In genomic region chr11:72983283-72983682, GRCm38 (mm10) we compare ENCODE assay signal across 10 mouse cellular contexts. TPM values are rescaled to one million over a fixed set of nuclear protein-coding genes. Genes with fewer than 3 reads are reported as not detected.
DNase-seq lines count a peak whose midpoint lies in the region; ATAC-seq and TF ChIP-seq lines count a peak whose summit lies in the region.
"Had no signal": no experiment of that assay in that cellular context is flagged by ENCODE, and none has a peak within 500 bp of the region (broad histone marks: within the 10 kb centered on the region; RNA-seq: fewer than 3 reads in every experiment).

No protein-coding gene starts in this region.

- peak; percentile 61 for TF ChIP-seq CTCF in liver, adult 2 months (IDR thresholded peaks at IDR 0.05; ENCODE audit: low read depth, low read length)
- TF ChIP-seq CTCF in ES-Bruce4 (IDR thresholded peaks at IDR 0.05; ENCODE audit: low read depth, low read length), result peak; percentile 71

- H3K27me3 ChIP-seq in liver, adult 2 months (ENCODE audit: control insufficient read depth, insufficient read depth, low read length), result no peaks in the 10 kb centered on the region
- H3K27me3 ChIP-seq in liver, embryonic 12.5 days (replicated peaks), result no peaks in the 10 kb centered on the region
- H3K27me3 ChIP-seq in ES-Bruce4 (ENCODE audit: control insufficient read depth, insufficient read depth, low read length, poor library complexity, severe bottlenecking), result no peaks in the 10 kb centered on the region

- no peaks in the 10 kb centered on the region for H3K9me3 ChIP-seq in liver, embryonic 12.5 days (replicated peaks)
- no peaks in the 10 kb centered on the region for H3K9me3 ChIP-seq in ES-Bruce4 (replicated peaks; ENCODE audit: control insufficient read depth, insufficient read depth, low read length, poor library complexity, severe bottlenecking)
- H3K9me3 ChIP-seq: midbrain, embryonic 10.5 days had no signal

- no peak overlapping the region for H3K27ac ChIP-seq in liver, adult 2 months (replicated peaks; ENCODE audit: insufficient read depth, low read depth, low read length)
- no peak overlapping the region for H3K27ac ChIP-seq in liver, embryonic 12.5 days
- no peak overlapping the region for H3K27ac ChIP-seq in ES-Bruce4 (ENCODE audit: insufficient read depth, low read length)
- H3K27ac ChIP-seq: midbrain, embryonic 10.5 days had no signal

- no peak for TF ChIP-seq POLR2A in liver, adult 2 months (IDR thresholded peaks at IDR 0.05; ENCODE audit: extremely low read depth, insufficient read depth, low read length)
- TF ChIP-seq POLR2A in ES-Bruce4 (IDR thresholded peaks at IDR 0.05; ENCODE audit: insufficient read depth, low read length), result no peak

- ATAC-seq in liver, embryonic 12.5 days, result no peak; the same call in 1 of the 2 replicates
- ATAC-seq: hindbrain, embryonic 16.5 days had no signal

- no peak overlapping the region for H3K9ac ChIP-seq in liver, adult 2 months (ENCODE audit: low read depth, low read length)
- no peak overlapping the region for H3K9ac ChIP-seq in liver, embryonic 12.5 days
- no peak overlapping the region for H3K9ac ChIP-seq in ES-Bruce4 (ENCODE audit: low read depth, poor library complexity, severe bottlenecking)

- TF ChIP-seq EP300 in ES-Bruce4 (IDR thresholded peaks at IDR 0.05; ENCODE audit: insufficient read depth, low read depth, low read length), result no peak

- DNase-seq in embryo, embryonic 10.5 days (ENCODE audit: low spot score), result peak; percentile 23
- DNase-seq in embryo, embryonic 10 days (ENCODE audit: low spot score), result no peak
- no peak for DNase-seq in liver, adult 2 months (ENCODE audit: extremely low read depth, low read depth, low spot score)
- DNase-seq in kidney, postnatal 4 days, result peak; percentile 40 to 58
- no peak for DNase-seq in ovary, postnatal 36 days (ENCODE audit: low spot score)
- no peak for DNase-seq in cerebellum, adult 8-10 months

- H3K4me3 ChIP-seq in liver, adult 2 months (ENCODE audit: insufficient read depth, low read depth, low read length), result no peak overlapping the region
- no peak overlapping the region for H3K4me3 ChIP-seq in liver, embryonic 12.5 days
- H3K4me3 ChIP-seq in ES-Bruce4 (ENCODE audit: low read depth, low read length), result no peak overlapping the region
- H3K4me3 ChIP-seq: midbrain, embryonic 10.5 days had no signal

- H3K4me1 ChIP-seq in liver, adult 2 months (ENCODE audit: control insufficient read depth, insufficient read depth, low read length), result no peaks in the 10 kb centered on the region
- peaks cover 11% of the 10 kb centered on the region for H3K4me1 ChIP-seq in liver, embryonic 12.5 days
- H3K4me1 ChIP-seq in ES-Bruce4 (ENCODE audit: control insufficient read depth, insufficient read depth, low read length), result no peaks in the 10 kb centered on the region
- H3K4me1 ChIP-seq: midbrain, embryonic 10.5 days had no signal

- 48% methylated on average over 5 of the region's 5 CpGs for WGBS in liver, adult 2 months
- WGBS in liver, embryonic 12.5 days (ENCODE audit: insufficient replicate concordance), result 60% methylated on average over 5 of the region's 5 CpGs

- H3K79me2 ChIP-seq in liver, adult 2 months (ENCODE audit: control insufficient read depth, insufficient read depth, low read length), result no peaks in the 10 kb centered on the region

- no peaks in the 10 kb centered on the region for H3K36me3 ChIP-seq in liver, adult 2 months (ENCODE audit: control insufficient read depth, insufficient read depth, low read length)
- H3K36me3 ChIP-seq in liver, embryonic 12.5 days, result no peaks in the 10 kb centered on the region
- no peaks in the 10 kb centered on the region for H3K36me3 ChIP-seq in ES-Bruce4 (ENCODE audit: control insufficient read depth, insufficient read depth, low read length, poor library complexity, severe bottlenecking)
- H3K36me3 ChIP-seq: midbrain, embryonic 10.5 days had no signal

- no peak overlapping the region for H3K4me2 ChIP-seq in liver, embryonic 12.5 days

RNA-seq across cellular contexts. Expression of gene P2rx1, which starts 15.6 kb away (rescaled TPM):
- 0.28 and 0.34 TPM in 2 replicates for total RNA-seq in liver, adult 2 months (2014; rRNA removed)
- polyA plus RNA-seq in liver, adult 2 months (2012; rRNA removed), result 0.11 and 0.12 TPM in 2 replicates
- polyA plus RNA-seq in liver, embryonic 12.5 days (2016; fragmentation: Nextera tagmentation; extraction: Ambion mirVana), result 12.7 and 15.0 TPM in 2 replicates
- polyA plus RNA-seq in ES-Bruce4 (2011; ENCODE audit: insufficient read depth, insufficient read length, low read depth, missing spikeins), result not detected in 2 replicates

RNA-seq across cellular contexts. Expression of gene Atp2a3, which starts 22.3 kb away (rescaled TPM):
- total RNA-seq in liver, adult 2 months (2014; rRNA removed), result 0.46 and 1.3 TPM in 2 replicates
- 1.8 and 2.8 TPM in 2 replicates for polyA plus RNA-seq in liver, adult 2 months (2012; rRNA removed)
- polyA plus RNA-seq in liver, embryonic 12.5 days (2016; fragmentation: Nextera tagmentation; extraction: Ambion mirVana), result 17.5 and 18.9 TPM in 2 replicates
- polyA plus RNA-seq in ES-Bruce4 (2011; ENCODE audit: insufficient read depth, insufficient read length, low read depth, missing spikeins), result 3.6 and 3.7 TPM in 2 replicates

RNA-seq across cellular contexts. Expression of gene Camkk1, which starts 35.5 kb away (rescaled TPM):
- total RNA-seq in liver, adult 2 months (2014; rRNA removed), result 0.28 and 0.54 TPM in 2 replicates
- polyA plus RNA-seq in liver, adult 2 months (2012; rRNA removed), result 0.12 and 0.24 TPM in 2 replicates
- 1.8 and 1.9 TPM in 2 replicates for polyA plus RNA-seq in liver, embryonic 12.5 days (2016; fragmentation: Nextera tagmentation; extraction: Ambion mirVana)
- 3.0 and 3.1 TPM in 2 replicates for polyA plus RNA-seq in ES-Bruce4 (2011; ENCODE audit: insufficient read depth, insufficient read length, low read depth, missing spikeins)

Comparison
In these comparisons a context has a peak if more than half of its experiments do, and no peak if none do; other contexts are left out.
1. DNase-seq: peak in embryo, embryonic 10.5 days (single experiment) and kidney, postnatal 4 days (2 of 2); none in embryo, embryonic 10 days (single experiment), liver, adult 2 months (single experiment), ovary, postnatal 36 days (single experiment) and cerebellum, adult 8-10 months (single experiment).
2. RNA of gene P2rx1, which starts 15.6 kb away (polyA plus RNA-seq): 12.7 to 15.0 TPM in liver, embryonic 12.5 days; 0.11 to 0.12 TPM in liver, adult 2 months and not detected in ES-Bruce4; every median in the first group is over 10 times any median in the second.